ENCODE assay signal across 24 mouse cellular contexts in the genomic region with DNA sequence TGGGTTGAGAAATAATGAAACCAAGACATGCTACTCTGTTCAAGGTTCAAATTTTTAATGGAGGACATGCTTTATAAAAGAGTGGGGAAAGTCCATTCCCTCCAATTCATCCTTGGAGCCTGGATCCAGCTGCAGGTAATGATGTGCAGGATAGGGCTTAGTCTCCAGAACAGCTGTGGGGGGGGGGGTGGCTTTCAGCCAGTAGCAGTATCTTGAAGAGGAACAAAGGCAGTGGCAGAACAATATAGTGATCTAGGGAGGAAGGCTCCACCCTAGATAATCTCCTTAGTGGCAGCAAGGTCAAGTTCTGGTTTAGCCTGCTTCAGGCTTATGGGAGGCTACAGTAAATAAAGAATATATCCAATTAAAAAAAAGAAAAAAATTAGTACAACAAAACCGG.
DNase-seq lines count a peak whose midpoint lies in the region; ATAC-seq and TF ChIP-seq lines count a peak whose summit lies in the region.
"Had no signal": no experiment of that assay in that cellular context is flagged by ENCODE, and none has a peak within 500 bp of the region (broad histone marks: within the 10 kb centered on the region; RNA-seq: fewer than 3 reads in every experiment).

No protein-coding gene starts in this region.

- no peaks in the 10 kb centered on the region for H3K36me3 ChIP-seq in midbrain, embryonic 12.5 days
- H3K36me3 ChIP-seq in midbrain, embryonic 13.5 days: 0 out of 2 replicates have a peak, but pooled peaks cover 8% of the 10 kb centered on the region
- H3K36me3 ChIP-seq in MEL (ENCODE audit: control insufficient read depth in 1 of 2, insufficient read depth in 2 of 2, low read length in 2 of 2): peaks cover 1 to 5% of the 10 kb centered on the region in 2 experiments; a peak in 3 of 4 replicates
- H3K36me3 ChIP-seq in heart, adult 2 months (ENCODE audit: control insufficient read depth, insufficient read depth, low read length): no peaks in the 10 kb centered on the region
- H3K36me3 ChIP-seq: embryonic facial prominence, embryonic 15.5 days; forebrain, embryonic 12.5 days had no signal

- ATAC-seq in midbrain, embryonic 12.5 days (ENCODE audit: low FRiP score, low read depth): 0 out of 2 replicates have a peak, but pooled peaks have one; percentile 44
- no peak for ATAC-seq in midbrain, embryonic 13.5 days
- ATAC-seq: forebrain, embryonic 14.5 days; forebrain, embryonic 16.5 days had no signal

- peak in 1 of 2 experiments; percentile 34; a peak in 2 of 4 replicates for TF ChIP-seq EP300 in MEL (IDR thresholded peaks at IDR 0.05; ENCODE audit: low read depth in 1 of 2, low read length in 2 of 2)
- TF ChIP-seq EP300 in heart, adult 2 months (IDR thresholded peaks at IDR 0.05; ENCODE audit: insufficient read depth, low read depth, low read length): no peak

- H3K4me1 ChIP-seq in midbrain, embryonic 12.5 days: no peaks in the 10 kb centered on the region
- no peaks in the 10 kb centered on the region for H3K4me1 ChIP-seq in midbrain, embryonic 13.5 days (replicated peaks)
- peaks cover 5 to 8% of the 10 kb centered on the region in 2 experiments; a peak in 3 of 4 replicates for H3K4me1 ChIP-seq in MEL (ENCODE audit: control insufficient read depth in 1 of 2, insufficient read depth in 2 of 2, low read length in 2 of 2)
- no peaks in the 10 kb centered on the region for H3K4me1 ChIP-seq in heart, adult 2 months (ENCODE audit: control insufficient read depth, insufficient read depth, low read length)
- no peaks in the 10 kb centered on the region for H3K4me1 ChIP-seq in lung, adult 2 months (ENCODE audit: control insufficient read depth, insufficient read depth, low read length)
- H3K4me1 ChIP-seq: embryonic facial prominence, embryonic 13.5 days; embryonic facial prominence, embryonic 15.5 days; forebrain, embryonic 10.5 days; forebrain, embryonic 12.5 days had no signal

- TF ChIP-seq POLR2A in MEL (IDR thresholded peaks at IDR 0.05; ENCODE audit: control insufficient read depth in 1 of 2, insufficient read depth in 1 of 2, low read depth in 1 of 2, low read length in 2 of 2, poor library complexity in 1 of 2): no peak
- TF ChIP-seq POLR2A in heart, adult 2 months (IDR thresholded peaks at IDR 0.05; ENCODE audit: insufficient read depth, low read depth, low read length): no peak
- TF ChIP-seq POLR2A in lung, adult 2 months (IDR thresholded peaks at IDR 0.05; ENCODE audit: borderline replicate concordance, extremely low read depth, low read depth, low read length): no peak

- no peak overlapping the region for H3K9ac ChIP-seq in midbrain, embryonic 12.5 days (replicated peaks)
- no peak overlapping the region for H3K9ac ChIP-seq in midbrain, embryonic 13.5 days (replicated peaks)
- no peak overlapping the region for H3K9ac ChIP-seq in MEL (ENCODE audit: control insufficient read depth, low read depth, low read length, poor library complexity, severe bottlenecking)
- H3K9ac ChIP-seq in heart, adult 2 months (ENCODE audit: low read depth, low read length): no peak overlapping the region
- H3K9ac ChIP-seq: embryonic facial prominence, embryonic 13.5 days; embryonic facial prominence, embryonic 15.5 days; forebrain, embryonic 12.5 days had no signal

- H3K4me2 ChIP-seq in midbrain, embryonic 12.5 days (replicated peaks): no peak overlapping the region
- H3K4me2 ChIP-seq in midbrain, embryonic 13.5 days (replicated peaks): no peak overlapping the region
- H3K4me2 ChIP-seq: embryonic facial prominence, embryonic 13.5 days; embryonic facial prominence, embryonic 15.5 days; forebrain, embryonic 12.5 days had no signal

- 0 out of 2 replicates have a peak, but pooled peaks cover 6% of the 10 kb centered on the region for H3K9me3 ChIP-seq in midbrain, embryonic 12.5 days
- H3K9me3 ChIP-seq in midbrain, embryonic 13.5 days: peaks cover 14% of the 10 kb centered on the region; the same call in 1 of the 2 replicates
- H3K9me3 ChIP-seq in MEL (replicated peaks; ENCODE audit: insufficient read depth, low read length): no peaks in the 10 kb centered on the region
- H3K9me3 ChIP-seq: embryonic facial prominence, embryonic 15.5 days had no signal

- no peak overlapping the region for H3K27ac ChIP-seq in midbrain, embryonic 12.5 days (replicated peaks)
- no peak overlapping the region for H3K27ac ChIP-seq in midbrain, embryonic 13.5 days
- no peak overlapping the region for H3K27ac ChIP-seq in MEL (ENCODE audit: control insufficient read depth, low read depth, low read length)
- H3K27ac ChIP-seq in heart, adult 2 months: no peak overlapping the region
- H3K27ac ChIP-seq: embryonic facial prominence, embryonic 13.5 days; embryonic facial prominence, embryonic 15.5 days; forebrain, embryonic 10.5 days; forebrain, embryonic 12.5 days had no signal

- DNase-seq in ES-CJ7 (ENCODE audit: low read depth, low spot score) (peak; percentile 32), MEL (ENCODE audit: low read depth, low spot score) (peak; percentile 28), ZHBTc4 (ENCODE audit: low read depth, low spot score) (peak; percentile 55)
- DNase-seq in heart, adult 2 months: no peak
- no peak for DNase-seq in lung, adult 2 months
- DNase-seq: adrenal gland, adult 2 months; adrenal gland, postnatal 10 days; adrenal gland, postnatal 25 days; cerebellum, adult 11 months; cerebellum, adult 18-20 months; cerebellum, adult 8-10 months; cerebellum, adult 9-11 months; cerebellum, postnatal 14 days; cerebellum, postnatal 36 days; embryo, embryonic 11 days had no signal

- no peak for TF ChIP-seq CTCF in MEL (IDR thresholded peaks at IDR 0.05 in 2 of 3, conservative IDR thresholded peaks at IDR 0.05 in 1 of 3; ENCODE audit: control insufficient read depth in 1 of 3, insufficient read depth in 1 of 3, low read depth in 2 of 3, low read length in 3 of 3, poor library complexity in 1 of 3, severe bottlenecking in 1 of 3)
- no peak for TF ChIP-seq CTCF in heart, adult 2 months (IDR thresholded peaks at IDR 0.05)
- no peak for TF ChIP-seq CTCF in lung, adult 2 months (IDR thresholded peaks at IDR 0.05; ENCODE audit: insufficient read depth, low read length)

- no peaks in the 10 kb centered on the region for H3K27me3 ChIP-seq in midbrain, embryonic 12.5 days
- H3K27me3 ChIP-seq in midbrain, embryonic 13.5 days: no peaks in the 10 kb centered on the region
- H3K27me3 ChIP-seq in MEL (ENCODE audit: control insufficient read depth in 1 of 2, insufficient read depth in 2 of 2, low read length in 2 of 2): no peaks in the 10 kb centered on the region
- H3K27me3 ChIP-seq in heart, adult 2 months (ENCODE audit: control insufficient read depth, insufficient read depth, low read length): no peaks in the 10 kb centered on the region
- H3K27me3 ChIP-seq: embryonic facial prominence, embryonic 13.5 days; embryonic facial prominence, embryonic 15.5 days; forebrain, embryonic 12.5 days had no signal

- 89% methylated on average over 1 of the region's 1 CpGs for WGBS in midbrain, embryonic 12.5 days
- 84% methylated on average over 1 of the region's 1 CpGs for WGBS in midbrain, embryonic 13.5 days
- WGBS in heart, adult 2 months: 64% methylated on average over 1 of the region's 1 CpGs
- 73% methylated on average over 1 of the region's 1 CpGs for WGBS in lung, adult 2 months

- TF ChIP-seq RAD21 in MEL (IDR thresholded peaks at IDR 0.05; ENCODE audit: low read depth, low read length): no peak

- intact Hi-C loops in heart, adult 2 months (cut with DNase I): no loop called here

- H3K79me2 ChIP-seq in MEL (ENCODE audit: control insufficient read depth, insufficient read depth, low read length, poor library complexity): no peaks in the 10 kb centered on the region
- H3K79me2 ChIP-seq in heart, adult 2 months (replicated peaks; ENCODE audit: control insufficient read depth, insufficient read depth, low read length): no peaks in the 10 kb centered on the region

- H3K4me3 ChIP-seq in midbrain, embryonic 12.5 days: no peak overlapping the region
- no peak overlapping the region for H3K4me3 ChIP-seq in midbrain, embryonic 13.5 days (replicated peaks)
- H3K4me3 ChIP-seq in MEL (ENCODE audit: control insufficient read depth in 1 of 2, insufficient read depth in 1 of 2, low read depth in 2 of 2, low read length in 2 of 2): no peak overlapping the region
- no peak overlapping the region for H3K4me3 ChIP-seq in heart, adult 2 months
- no peak overlapping the region for H3K4me3 ChIP-seq in lung, adult 2 months (replicated peaks; ENCODE audit: extremely low read depth, low read depth, low read length)
- H3K4me3 ChIP-seq: embryonic facial prominence, embryonic 13.5 days; embryonic facial prominence, embryonic 15.5 days; erythroblast, embryonic 14.5 days; forebrain, embryonic 10.5 days; forebrain, embryonic 12.5 days had no signal

TF ChIP-seq in MEL, 35 proteins besides CTCF, POLR2A, EP300 and RAD21:
- TF ChIP-seq ETS1 (IDR thresholded peaks at IDR 0.05; ENCODE audit: low read depth, low read length) (0 out of 2 replicates have a peak, but pooled peaks have one; percentile 17), BHLHE40 (IDR thresholded peaks at IDR 0.05; ENCODE audit: borderline replicate concordance, low read depth, low read length) (no peak)

Comparison
In these comparisons a context has a peak if more than half of its experiments do, and no peak if none do; other contexts are left out.
1. DNase-seq: peak in ES-CJ7 (single experiment), MEL (single experiment) and ZHBTc4 (single experiment); none in heart, adult 2 months (0 of 2) and lung, adult 2 months (single experiment).